Mouse (Mus musculus) liver, embryonic 15.5 days (tissue): Measurements from ENCODE around the gene Tmem88b. TPM values are rescaled to one million over a fixed set of nuclear protein-coding genes. Genes with fewer than 3 reads are reported as not detected.
"Not testable (repeated sequence)": the region's sequence is repeated elsewhere in the genome, so short reads cannot be mapped to it uniquely, and the experiment has no call there.

ENCODE experiments used
- ATAC-seq: fragments of 200-750 bp; cut with Nextera tagmentation; 2 replicates; pipeline ENCODE4 v1.8.0; 2017; ENCODE audit warnings: moderate number of reproducible peaks, mild to moderate bottlenecking, moderate library complexity; ENCODE audit not compliant: insufficient read depth
- H3K27ac ChIP-seq: fragments of 300-500 bp; sonication (generic); replicated peaks from 2 replicates; pipeline ENCODE4 v1.5.1; 2015; ENCODE audit warnings: mild to moderate bottlenecking, inconsistent platforms
- H3K27me3 ChIP-seq: fragments of 300-500 bp; sonication (generic); 2 replicates; pipeline ENCODE4 v1.6.1; 2015; ENCODE audit warnings: mild to moderate bottlenecking, inconsistent platforms
- H3K36me3 ChIP-seq: fragments of 300-500 bp; sonication (generic); replicated peaks from 2 replicates; pipeline ENCODE4 v1.6.1; 2015; ENCODE audit warnings: moderate library complexity, mild to moderate bottlenecking, inconsistent platforms
- H3K4me1 ChIP-seq: fragments of 300-500 bp; sonication (generic); replicated peaks from 2 replicates; pipeline ENCODE4 v1.6.1; 2015; ENCODE audit warnings: inconsistent platforms
- H3K4me2 ChIP-seq: fragments of 300-500 bp; sonication (generic); 2 replicates; pipeline ENCODE4 v1.6.1; 2015; ENCODE audit warnings: moderate library complexity, mild to moderate bottlenecking, inconsistent platforms
- H3K4me3 ChIP-seq: fragments of 300-500 bp; sonication (generic); replicated peaks from 2 replicates; pipeline ENCODE4 v1.5.1; 2015; ENCODE audit warnings: mild to moderate bottlenecking, inconsistent platforms
- H3K9ac ChIP-seq: fragments of 300-500 bp; sonication (generic); 2 replicates; pipeline ENCODE4 v1.6.1; 2015; ENCODE audit warnings: moderate library complexity, mild to moderate bottlenecking, inconsistent platforms
- H3K9me3 ChIP-seq: fragments of 300-500 bp; sonication (generic); replicated peaks from 2 replicates; pipeline ENCODE4 v1.6.1; 2016; ENCODE audit warnings: inconsistent platforms
- WGBS: fragments of 180-500 bp; shearing (Covaris S2); methylation state at CpG from one replicate; pipeline ENCODE4 v1.1.7; 2015; ENCODE audit warnings: mixed read lengths; ENCODE audit not compliant: insufficient replicate concordance; 5-methylcytosine and 5-hydroxymethylcytosine counted together
- polyA plus RNA-seq: library from polyadenylated mRNA; unstranded; fragments of >200 nt; fragmentation: Nextera tagmentation; extraction: Ambion mirVana; gene quantifications from 2 replicates; pipeline ENCODE4 v1.2.1, GENCODE M21; 2015

Tmem88b gene
- polyA plus RNA-seq, 1 experiment from 2014 or later = 0.13 TPM

DNA sequence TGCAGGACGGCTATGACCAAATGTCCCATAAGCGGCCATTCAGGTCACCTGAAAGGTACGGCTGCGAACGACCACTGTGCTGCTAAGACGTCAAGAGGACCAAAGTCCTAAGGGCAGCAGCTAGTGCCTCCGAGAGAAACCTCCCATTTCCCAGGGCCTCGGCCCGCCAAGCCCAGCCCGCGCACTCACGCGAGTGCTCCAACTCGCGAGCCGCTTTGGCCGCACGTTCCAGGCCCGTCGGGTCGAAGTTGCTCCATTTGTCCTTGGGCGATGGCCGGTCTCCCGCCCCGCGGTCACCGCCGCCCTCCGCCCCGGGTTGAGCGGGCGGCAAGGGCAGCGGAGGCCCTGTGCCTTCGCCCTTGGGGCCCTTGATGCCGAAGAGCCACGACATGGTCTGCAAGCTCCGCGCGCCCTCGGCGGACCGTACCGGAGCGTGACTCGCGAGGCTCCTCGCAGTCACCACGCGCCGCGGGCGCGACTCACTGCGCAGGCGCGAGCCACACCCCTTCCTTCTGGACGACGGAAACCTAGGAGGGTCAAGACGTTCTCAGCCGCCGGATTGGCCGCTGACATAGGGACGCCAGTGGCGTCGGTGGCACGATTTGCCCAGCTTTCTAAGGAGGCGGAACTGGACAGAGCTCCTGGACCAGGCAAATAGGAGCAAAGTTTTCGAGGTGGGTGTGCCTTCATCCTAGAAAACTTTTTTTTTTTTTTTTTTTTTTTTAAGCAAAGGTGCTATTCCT is 24.9 kb downstream of the Tmem88b start, which contains the start of gene Atad3a:
TSS of gene Atad3a (minus strand) at position 481 of the 743 bp plus-strand sequence.
- no peaks in the 10 kb centered on the region for H3K9me3 ChIP-seq
- peak within 1 kb of the TSS; percentile 66 for H3K27ac ChIP-seq
- peak; percentile 96 for ATAC-seq
- WGBS = under 1% methylated on average over 68 of the region's 68 CpGs
- H3K4me1 ChIP-seq = peaks cover 41% of the 10 kb centered on the region
- H3K27me3 ChIP-seq = no peaks in the 10 kb centered on the region
- H3K36me3 ChIP-seq = peaks cover 23% of the 10 kb centered on the region
- H3K4me3 ChIP-seq = peak within 1 kb of the TSS; percentile 78
- peak within 1 kb of the TSS; percentile 84 for H3K9ac ChIP-seq
- peak within 1 kb of the TSS; percentile 99 for H3K4me2 ChIP-seq

DNA sequence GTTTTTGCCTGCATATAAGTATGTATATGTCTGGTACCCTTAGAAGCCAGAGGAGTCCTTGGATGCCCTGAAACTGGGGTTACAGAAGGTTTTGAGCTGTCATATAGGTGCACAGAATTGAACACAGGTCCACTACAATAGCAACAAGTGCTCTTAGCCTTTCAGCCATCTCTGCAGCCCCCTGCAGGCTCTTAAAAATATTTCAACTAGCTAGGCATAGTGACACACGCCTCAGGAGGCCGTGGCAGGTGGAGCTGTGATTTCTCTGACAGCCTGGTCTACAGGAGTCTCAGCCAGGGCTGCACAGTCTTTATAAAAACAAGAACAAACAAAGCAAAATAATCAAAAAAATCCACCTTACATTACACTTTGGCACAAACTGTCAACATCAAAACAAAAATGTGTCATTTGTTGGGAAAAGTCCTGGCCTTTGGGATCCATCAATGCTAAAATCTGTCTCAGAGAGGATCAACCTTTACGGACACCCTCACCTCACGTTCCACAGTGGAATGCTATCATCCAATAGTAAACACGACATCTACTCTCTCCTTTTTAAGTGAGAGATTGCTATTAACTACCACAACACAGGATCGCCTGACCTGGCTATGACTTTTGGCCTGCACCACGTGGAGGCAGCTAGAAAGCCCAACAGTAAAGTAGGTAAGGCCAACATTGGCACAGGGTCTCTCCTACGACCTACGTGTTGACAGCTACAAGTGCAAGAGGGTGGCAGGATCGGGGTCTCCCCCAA is 25.6 kb downstream of the Tmem88b start:
- 2% methylated on average over 10 of the region's 10 CpGs for WGBS
- Histone ChIP-seq H3K27me3 (no peaks in the 10 kb centered on the region), H3K4me3 (peak overlapping the region; percentile 78), H3K27ac (peak overlapping the region; percentile 66), H3K9me3 (no peaks in the 10 kb centered on the region), H3K4me2 (peak overlapping the region; percentile 99), H3K9ac (peak overlapping the region; percentile 84), H3K4me1 (peaks cover 41% of the 10 kb centered on the region), H3K36me3 (peaks cover 30% of the 10 kb centered on the region)
- ATAC-seq = no peak

DNA sequence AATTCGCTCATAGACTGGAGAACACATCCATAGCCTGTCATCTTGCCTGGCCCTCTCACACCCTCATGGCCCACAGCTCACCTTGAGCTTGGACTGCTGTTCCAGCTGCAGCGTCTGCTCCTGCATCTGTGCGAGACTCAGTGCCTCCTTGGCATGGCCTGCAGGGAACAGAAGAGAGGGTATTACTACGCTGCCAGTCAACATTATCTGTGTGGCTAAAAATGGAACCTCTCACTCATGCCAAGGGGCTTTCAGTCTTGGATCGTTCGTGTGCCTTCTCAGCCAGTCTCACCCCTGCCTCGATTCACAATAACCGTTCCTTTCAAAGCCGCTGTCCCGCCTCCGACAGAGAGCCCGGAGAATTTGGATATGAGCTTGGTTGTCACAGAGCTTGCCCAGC is 28.7 kb downstream of the Tmem88b start:
- peaks cover 59% of the 10 kb centered on the region for H3K36me3 ChIP-seq
- 75% methylated on average over 12 of the region's 12 CpGs for WGBS

GRCm38 (mm10) chr4:155746575-155747490 is 38.8 kb downstream of the Tmem88b start:
- Histone ChIP-seq H3K4me1 (no peaks in the 10 kb centered on the region), H3K4me2 (no peak overlapping the region), H3K27me3 (no peaks in the 10 kb centered on the region), H3K9me3 (no peaks in the 10 kb centered on the region), H3K36me3 (peaks cover 97% of the 10 kb centered on the region), H3K27ac (no peak overlapping the region), H3K4me3 (no peak overlapping the region), H3K9ac (no peak overlapping the region)
- peak; percentile 22; the same call in 1 of the 2 replicates for ATAC-seq
- 80% methylated on average over 17 of the region's 17 CpGs for WGBS

More for the DNA sequence above, 28.7 kb downstream of the Tmem88b start:
- ATAC-seq = no peak
- H3K4me3 ChIP-seq = no peak overlapping the region
- H3K4me2 ChIP-seq = no peak overlapping the region
- H3K9ac ChIP-seq = no peak overlapping the region
- H3K9me3 ChIP-seq = no peaks in the 10 kb centered on the region
- no peak overlapping the region for H3K27ac ChIP-seq
- no peaks in the 10 kb centered on the region for H3K27me3 ChIP-seq
- H3K4me1 ChIP-seq = peaks cover 36% of the 10 kb centered on the region

- Histone ChIP-seq H3K9ac (no peak overlapping the region), H3K4me1 (no peaks in the 10 kb centered on the region), H3K9me3 (no peaks in the 10 kb centered on the region), H3K4me3 (no peak overlapping the region), H3K27me3 (no peaks in the 10 kb centered on the region), H3K27ac (no peak overlapping the region), H3K36me3 (peaks cover 97% of the 10 kb centered on the region), H3K4me2 (no peak overlapping the region)
- 69% methylated on average over 8 of the region's 8 CpGs for WGBS
- no peak for ATAC-seq
Observed at GRCm38 (mm10) chr4:155746036-155746548, 39.6 kb downstream of the Tmem88b start.

DNA sequence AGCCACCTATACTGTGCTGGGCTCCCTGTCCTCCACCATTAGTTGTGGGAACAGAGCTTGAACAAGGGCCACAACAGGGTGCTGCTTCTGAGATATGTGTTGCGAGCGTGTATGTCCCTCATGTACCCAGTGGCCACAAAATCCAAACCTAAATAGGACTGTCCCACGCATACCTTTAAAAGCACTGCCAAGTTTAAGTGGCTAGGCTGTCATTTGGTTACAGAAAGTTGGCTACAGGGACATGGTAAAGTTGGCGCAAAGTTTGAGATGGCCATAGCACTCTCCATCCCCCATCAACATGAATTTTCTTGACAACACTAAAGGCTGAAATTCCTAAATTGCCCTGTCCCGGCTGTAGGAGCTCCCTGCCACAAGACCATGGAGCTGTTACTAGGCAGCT is 40.5 kb downstream of the Tmem88b start:
- Histone ChIP-seq H3K4me2 (no peak overlapping the region), H3K27ac (no peak overlapping the region), H3K9ac (no peak overlapping the region), H3K27me3 (no peaks in the 10 kb centered on the region), H3K4me3 (no peak overlapping the region), H3K4me1 (no peaks in the 10 kb centered on the region), H3K9me3 (no peaks in the 10 kb centered on the region), H3K36me3 (peaks cover 97% of the 10 kb centered on the region)
- no peak for ATAC-seq
- 79% methylated on average over 5 of the region's 5 CpGs for WGBS

DNA sequence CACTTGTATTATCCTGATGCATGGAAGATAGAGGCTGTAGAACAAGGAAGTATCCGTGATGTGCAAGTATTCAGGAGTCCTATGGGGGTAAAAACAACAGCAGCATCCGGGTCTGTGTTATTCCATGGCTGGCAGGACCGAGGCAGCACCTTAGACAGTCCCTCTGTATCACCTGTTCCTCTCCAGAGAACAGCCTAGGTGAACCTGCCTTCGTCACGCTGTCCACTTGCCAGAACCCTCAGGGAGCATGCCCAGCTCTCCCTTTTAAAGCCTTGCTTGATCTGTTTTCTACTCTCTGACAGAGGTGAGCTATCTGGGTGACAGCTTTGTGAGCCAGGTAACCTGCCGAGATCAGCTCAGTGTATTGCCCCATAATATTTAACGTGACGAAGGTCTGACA is 41.2 kb downstream of the Tmem88b start:
- H3K4me3 ChIP-seq = no peak overlapping the region
- peaks cover 95% of the 10 kb centered on the region for H3K36me3 ChIP-seq
- no peak overlapping the region for H3K4me2 ChIP-seq
- no peak overlapping the region for H3K27ac ChIP-seq
- 78% methylated on average over 8 of the region's 8 CpGs for WGBS
- H3K9ac ChIP-seq = no peak overlapping the region
- no peaks in the 10 kb centered on the region for H3K4me1 ChIP-seq
- ATAC-seq = no peak
- no peaks in the 10 kb centered on the region for H3K9me3 ChIP-seq
- no peaks in the 10 kb centered on the region for H3K27me3 ChIP-seq

DNA sequence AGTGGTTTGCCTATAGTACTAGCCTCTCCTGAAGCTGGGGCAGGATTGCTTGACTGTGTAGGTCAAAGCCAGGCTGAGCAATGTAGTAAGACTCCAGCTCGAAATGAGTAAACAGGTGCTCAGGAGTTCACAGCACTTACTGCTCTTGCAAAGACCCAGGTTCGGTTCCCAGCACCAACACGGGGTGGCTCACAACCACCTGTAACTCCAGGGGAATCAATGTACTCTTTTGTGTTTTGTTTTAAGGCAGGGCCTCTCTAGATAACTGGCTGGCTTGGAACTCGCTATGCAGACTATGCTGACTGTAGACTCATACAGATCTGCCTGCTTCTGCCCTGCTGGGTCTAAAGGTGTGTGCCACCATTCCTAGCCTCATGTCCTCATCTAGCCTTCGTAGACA is 43.0 kb downstream of the Tmem88b start:
- Histone ChIP-seq H3K9me3 (no peaks in the 10 kb centered on the region), H3K27me3 (no peaks in the 10 kb centered on the region), H3K4me3 (no peak overlapping the region), H3K36me3 (peaks cover 77% of the 10 kb centered on the region), H3K4me2 (no peak overlapping the region), H3K27ac (no peak overlapping the region), H3K4me1 (no peaks in the 10 kb centered on the region), H3K9ac (no peak overlapping the region)
- ATAC-seq = no peak
- 77% methylated on average over 5 of the region's 5 CpGs for WGBS

GRCm38 (mm10) chr4:155740681-155741080 is 45.0 kb downstream of the Tmem88b start:
- not testable (repeated sequence) for H3K27me3 ChIP-seq, H3K9ac ChIP-seq, H3K4me1 ChIP-seq, H3K4me2 ChIP-seq, ATAC-seq, H3K9me3 ChIP-seq, H3K27ac ChIP-seq, H3K4me3 ChIP-seq
- H3K36me3 ChIP-seq = peaks cover 58% of the 10 kb centered on the region
- WGBS = 81% methylated on average over 10 of the region's 10 CpGs

DNA sequence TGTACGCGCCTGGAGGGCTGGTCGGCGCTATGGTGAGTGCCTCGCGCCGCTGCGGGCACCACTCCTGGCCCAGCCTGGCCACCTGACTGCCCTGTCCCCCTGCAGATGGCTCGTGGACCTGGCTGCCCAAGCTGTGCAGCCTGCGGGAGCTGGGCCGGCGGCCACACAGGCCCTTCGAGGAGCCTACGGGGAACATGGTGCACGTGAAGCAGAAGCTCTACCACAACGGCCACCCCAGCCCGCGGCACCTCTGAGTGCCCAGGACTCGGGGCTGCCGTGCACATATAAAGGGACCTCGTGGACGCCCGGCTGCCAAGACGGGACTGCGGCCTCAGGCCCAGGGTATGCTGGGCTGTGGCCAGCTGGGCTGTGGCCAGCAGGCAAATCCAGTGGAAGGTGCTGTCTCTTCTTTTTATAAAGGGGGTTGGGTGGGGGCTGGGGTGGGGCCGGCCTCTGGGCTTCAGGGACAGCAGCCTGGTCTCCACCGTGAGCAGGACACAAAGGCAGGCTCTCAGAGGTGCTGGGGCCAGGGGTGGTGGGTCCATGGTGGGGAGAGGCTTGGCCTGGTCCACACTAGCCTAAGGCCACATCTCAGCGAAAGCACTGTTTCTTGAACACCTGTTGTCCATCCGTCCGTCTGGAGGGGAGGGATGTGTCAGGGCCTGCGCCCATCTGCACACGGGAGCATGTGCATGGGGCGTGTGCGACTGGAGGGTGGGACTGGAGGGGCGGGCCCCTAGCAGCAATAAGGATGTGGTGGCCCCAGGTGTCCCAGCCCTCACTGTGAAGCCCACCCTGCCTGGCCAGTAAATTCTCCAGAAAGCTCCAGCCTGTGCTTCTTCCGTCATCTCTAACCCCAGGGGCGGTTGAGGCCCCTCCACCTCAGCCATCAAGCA is 45.7 kb downstream of the Tmem88b start:
- no peak overlapping the region for H3K27ac ChIP-seq
- H3K4me3 ChIP-seq = no peak overlapping the region
- H3K9ac ChIP-seq = no peak overlapping the region
- ATAC-seq = no peak
- no peak overlapping the region for H3K4me2 ChIP-seq
- peaks cover 11% of the 10 kb centered on the region for H3K4me1 ChIP-seq
- no peaks in the 10 kb centered on the region for H3K9me3 ChIP-seq
- H3K36me3 ChIP-seq = peaks cover 51% of the 10 kb centered on the region
- 76% methylated on average over 37 of the region's 37 CpGs for WGBS
- H3K27me3 ChIP-seq = 0 out of 2 replicates have a peak, but pooled peaks cover 6% of the 10 kb centered on the region
